Mouse (Mus musculus): ENCODE measurements around the gene Slco3a1. TPM values are rescaled to one million over a fixed set of nuclear protein-coding genes. Genes with fewer than 3 reads are reported as not detected.
"Not testable (repeated sequence)": the region's sequence is repeated elsewhere in the genome, so short reads cannot be mapped to it uniquely, and the experiment has no call there.

Slco3a1 gene
- polyA plus RNA-seq, 1 experiment from 2014 or later = 8.1 TPM

DNA sequence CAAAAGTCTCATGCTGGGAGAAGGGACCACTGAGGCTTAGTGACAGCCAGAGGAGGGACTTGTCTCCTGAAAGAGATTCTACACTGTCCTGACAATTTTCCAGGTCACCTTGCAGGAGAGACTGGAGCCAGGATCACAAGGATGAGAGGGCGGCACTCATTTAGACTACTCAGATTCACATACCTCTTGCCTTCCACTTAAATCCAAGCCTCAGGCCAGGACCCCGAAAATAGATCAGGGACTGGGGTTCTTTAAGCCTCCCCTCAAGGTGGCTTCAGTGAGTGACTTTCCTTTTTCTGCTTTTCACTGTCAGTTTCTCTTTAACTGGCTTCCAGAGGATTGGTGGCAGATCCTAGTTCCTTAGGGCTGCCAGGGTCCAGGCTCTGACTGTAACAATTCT is 133.0 kb downstream of the Slco3a1 start:
- no peak for ATAC-seq
- H3K27ac ChIP-seq = no peak overlapping the region

DNA sequence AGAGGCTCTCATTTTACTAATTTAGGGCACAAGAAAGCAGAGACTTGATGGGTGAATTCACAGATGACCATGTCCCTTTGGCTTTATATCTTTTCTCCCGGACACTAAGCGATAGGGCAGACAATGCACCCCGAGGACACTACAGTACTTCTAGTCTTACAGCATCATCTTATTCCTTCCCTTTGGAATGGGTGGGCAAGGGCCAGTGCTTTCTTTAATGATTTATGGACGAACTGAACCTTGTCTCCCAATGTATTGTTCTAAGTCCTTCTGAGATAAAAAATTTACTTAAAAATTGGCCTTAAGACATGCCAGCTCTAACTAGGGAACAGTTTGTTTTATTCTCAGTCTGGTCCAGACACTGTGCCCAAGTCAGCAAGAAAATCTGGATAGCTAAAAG is 134.9 kb downstream of the Slco3a1 start:
- Histone ChIP-seq H3K27me3 (replicated peaks) (no peaks in the 10 kb centered on the region), H3K4me3 (replicated peaks) (no peak overlapping the region), H3K27ac (no peak overlapping the region), H3K4me1 (replicated peaks) (no peaks in the 10 kb centered on the region; the same call in 1 of the 2 replicates), H3K9me3 (no peaks in the 10 kb centered on the region), H3K36me3 (no peaks in the 10 kb centered on the region), H3K4me2 (replicated peaks) (no peak overlapping the region), H3K9ac (no peak overlapping the region)
- no peak for ATAC-seq
- WGBS = 87% methylated on average over 4 of the region's 4 CpGs

More for the DNA sequence above, 133.0 kb downstream of the Slco3a1 start:
- no peaks in the 10 kb centered on the region; the same call in 1 of the 2 replicates for H3K4me1 ChIP-seq (replicated peaks)
- H3K4me2 ChIP-seq (replicated peaks) = no peak overlapping the region
- no peaks in the 10 kb centered on the region for H3K27me3 ChIP-seq (replicated peaks)
- no peaks in the 10 kb centered on the region for H3K9me3 ChIP-seq
- no peak overlapping the region for H3K9ac ChIP-seq
- H3K36me3 ChIP-seq = no peaks in the 10 kb centered on the region
- no peak overlapping the region for H3K4me3 ChIP-seq (replicated peaks)
- 87% methylated on average over 2 of the region's 2 CpGs for WGBS

DNA sequence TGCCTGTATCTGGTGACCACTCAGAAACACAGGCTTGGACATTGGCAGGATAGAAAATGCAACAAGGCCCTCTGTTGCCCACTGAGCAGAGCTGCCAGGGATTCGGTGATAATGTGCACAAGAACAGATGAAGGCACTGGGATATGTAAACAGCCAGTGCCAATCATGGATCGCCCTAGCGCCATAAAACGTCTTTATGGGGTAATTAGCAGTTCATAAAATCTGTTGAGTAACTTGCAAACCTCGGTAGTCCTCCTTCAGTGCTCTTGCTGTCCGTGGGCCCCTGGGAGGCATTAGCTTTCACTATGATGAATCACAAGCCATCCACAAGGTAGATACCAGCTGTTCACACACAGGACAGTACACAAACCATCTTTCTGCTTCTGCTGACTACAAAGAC is 137.6 kb downstream of the Slco3a1 start:
- Histone ChIP-seq H3K4me3 (replicated peaks) (no peak overlapping the region), H3K27ac (no peak overlapping the region), H3K4me1 (replicated peaks) (no peaks in the 10 kb centered on the region), H3K27me3 (replicated peaks) (no peaks in the 10 kb centered on the region), H3K4me2 (replicated peaks) (no peak overlapping the region), H3K9ac (no peak overlapping the region), H3K36me3 (no peaks in the 10 kb centered on the region), H3K9me3 (no peaks in the 10 kb centered on the region)
- WGBS = 26% methylated on average over 6 of the region's 6 CpGs
- peak; percentile 89 for ATAC-seq

DNA sequence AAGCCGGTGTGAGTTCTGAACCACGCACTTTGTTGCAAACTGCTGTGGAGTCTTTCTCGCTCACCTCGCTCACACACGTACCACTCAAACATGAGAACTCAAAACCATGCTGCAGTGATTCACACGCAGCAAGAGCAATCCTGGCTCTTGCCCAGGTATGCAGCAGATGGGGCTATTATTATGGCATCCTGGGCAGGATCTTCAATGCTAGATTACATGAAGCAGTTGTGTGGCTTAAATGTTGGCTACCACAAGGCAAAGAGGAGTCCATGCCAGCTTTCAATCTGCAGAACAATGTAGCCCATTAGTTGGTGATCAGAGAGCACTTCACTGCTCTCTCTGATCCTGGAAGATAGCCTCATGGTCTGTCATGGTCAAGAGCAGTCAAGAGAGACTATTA is 139.3 kb downstream of the Slco3a1 start:
- ATAC-seq = no peak
- no peaks in the 10 kb centered on the region for H3K36me3 ChIP-seq
- H3K27ac ChIP-seq = no peak overlapping the region
- H3K4me2 ChIP-seq (replicated peaks) = no peak overlapping the region
- no peaks in the 10 kb centered on the region for H3K9me3 ChIP-seq
- WGBS = 95% methylated on average over 6 of the region's 6 CpGs
- no peak overlapping the region for H3K9ac ChIP-seq
- no peaks in the 10 kb centered on the region for H3K27me3 ChIP-seq (replicated peaks)
- H3K4me1 ChIP-seq (replicated peaks) = no peaks in the 10 kb centered on the region
- no peak overlapping the region for H3K4me3 ChIP-seq (replicated peaks)

DNA sequence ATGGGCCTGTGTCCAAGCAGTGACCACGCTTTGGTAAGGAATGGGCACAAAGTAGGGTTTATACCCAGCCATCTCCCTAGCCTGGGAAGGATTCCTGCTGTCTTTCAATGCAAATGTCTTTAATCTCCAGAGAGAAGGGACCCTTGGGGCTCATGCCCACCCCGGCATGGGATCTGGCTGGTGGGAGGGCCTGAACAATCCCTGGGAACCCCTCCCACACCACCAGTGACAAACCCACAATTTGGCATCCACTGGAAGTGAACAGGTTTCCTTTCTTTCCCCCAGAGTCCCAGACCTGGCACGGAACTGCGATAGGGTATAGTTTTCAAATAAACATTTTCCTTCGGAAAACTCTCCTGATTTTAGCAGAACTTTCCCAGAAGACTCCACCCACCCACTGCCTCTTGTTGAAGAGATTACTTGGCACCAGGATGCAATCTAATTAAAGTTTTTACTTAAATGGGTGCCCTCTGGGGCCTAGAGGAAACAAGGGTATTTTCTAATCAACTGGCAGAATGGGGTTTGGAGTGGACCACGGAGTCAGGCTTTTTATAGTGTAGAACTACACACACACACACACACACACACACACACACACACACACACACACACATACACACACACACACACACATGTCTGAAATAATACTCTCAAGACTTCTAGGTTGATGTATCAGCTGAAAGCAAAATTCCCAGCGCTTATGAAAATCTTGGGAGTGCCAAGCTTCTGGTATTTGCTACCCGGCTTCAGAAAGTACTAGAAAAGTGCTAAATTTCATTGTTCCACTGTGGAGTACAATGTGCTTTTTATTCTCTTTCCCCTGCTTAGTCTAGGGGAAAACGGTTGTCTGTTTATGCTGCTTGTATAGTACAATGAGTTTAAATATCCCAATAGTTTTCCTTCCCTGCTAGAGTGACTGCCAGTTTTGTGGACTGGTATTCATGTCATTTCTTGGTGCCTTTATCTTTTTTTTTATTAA is 140.6 kb downstream of the Slco3a1 start:
- H3K9ac ChIP-seq = no peak overlapping the region
- ATAC-seq = no peak
- no peak overlapping the region for H3K27ac ChIP-seq
- 69% methylated on average over 9 of the region's 9 CpGs for WGBS
- no peak overlapping the region for H3K4me2 ChIP-seq (replicated peaks)
- no peaks in the 10 kb centered on the region for H3K27me3 ChIP-seq (replicated peaks)
- H3K4me3 ChIP-seq (replicated peaks) = no peak overlapping the region
- H3K9me3 ChIP-seq = no peaks in the 10 kb centered on the region
- no peaks in the 10 kb centered on the region for H3K36me3 ChIP-seq
- H3K4me1 ChIP-seq (replicated peaks) = no peaks in the 10 kb centered on the region

DNA sequence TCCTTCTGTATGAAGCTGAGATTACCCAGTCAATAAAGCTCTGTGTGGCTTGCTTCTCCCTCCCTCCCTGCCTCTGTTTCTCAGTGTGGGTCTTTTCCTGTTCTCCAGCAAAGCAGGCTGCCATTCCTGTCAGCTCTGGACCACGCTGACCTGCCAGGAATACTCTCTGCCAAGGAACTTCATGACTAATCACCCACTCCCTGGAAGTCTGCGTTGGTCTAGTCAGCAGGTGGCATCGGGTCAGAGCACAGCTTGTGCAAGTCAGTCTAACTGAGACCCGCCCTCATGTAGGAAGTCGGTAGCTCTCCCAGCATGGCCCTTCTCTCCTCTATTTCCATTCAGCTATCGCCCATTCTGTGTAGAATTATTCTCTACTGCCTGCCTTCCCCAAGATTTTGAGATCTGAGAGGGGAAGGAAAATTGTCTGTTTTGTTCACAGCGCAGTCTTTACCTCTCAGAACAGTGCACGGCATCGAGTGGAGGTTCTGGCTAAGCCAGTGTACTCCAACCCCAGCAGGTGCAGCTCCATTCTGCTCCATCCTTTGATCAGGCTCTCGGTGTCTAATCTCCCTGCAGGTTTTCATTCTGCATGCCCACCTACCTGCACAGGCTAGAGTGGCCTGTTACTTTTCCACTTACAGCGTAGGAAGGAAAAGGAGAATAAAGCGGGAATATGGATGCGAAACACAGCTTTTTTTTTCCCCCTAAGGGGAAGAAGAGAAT is 145.8 kb downstream of the Slco3a1 start:
- H3K9ac ChIP-seq = no peak overlapping the region
- WGBS = 63% methylated on average over 13 of the region's 13 CpGs
- no peak for ATAC-seq

DNA sequence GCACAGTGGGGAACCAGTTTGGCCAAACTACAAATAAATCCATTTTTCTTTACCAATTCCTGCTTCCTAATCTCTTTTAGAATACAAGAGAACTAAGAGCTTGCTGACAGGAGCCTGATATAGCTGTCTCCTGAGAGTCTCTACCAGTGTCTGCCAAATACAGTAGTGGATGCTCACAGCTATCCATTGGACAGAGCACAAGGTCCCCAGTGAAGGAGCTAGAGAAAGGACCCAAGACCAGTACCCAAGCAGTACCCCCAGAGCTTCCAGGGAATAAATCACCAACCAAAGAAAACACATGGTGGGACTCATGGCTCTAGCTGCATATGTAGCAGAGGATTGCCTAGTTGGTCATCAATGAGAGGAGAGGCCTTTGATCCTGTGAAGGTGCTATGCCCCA is 146.7 kb downstream of the Slco3a1 start:
- H3K4me3 ChIP-seq (replicated peaks); H3K27ac ChIP-seq; H3K27me3 ChIP-seq (replicated peaks); ATAC-seq; H3K9ac ChIP-seq; H3K9me3 ChIP-seq; H3K4me2 ChIP-seq (replicated peaks); H3K4me1 ChIP-seq (replicated peaks); H3K36me3 ChIP-seq: not testable (repeated sequence)

More for the DNA sequence above, 145.8 kb downstream of the Slco3a1 start:
- Histone ChIP-seq H3K27ac (no peak overlapping the region), H3K36me3 (no peaks in the 10 kb centered on the region), H3K4me1 (replicated peaks) (no peaks in the 10 kb centered on the region), H3K4me3 (replicated peaks) (no peak overlapping the region), H3K4me2 (replicated peaks) (no peak overlapping the region), H3K27me3 (replicated peaks) (no peaks in the 10 kb centered on the region), H3K9me3 (no peaks in the 10 kb centered on the region)

DNA sequence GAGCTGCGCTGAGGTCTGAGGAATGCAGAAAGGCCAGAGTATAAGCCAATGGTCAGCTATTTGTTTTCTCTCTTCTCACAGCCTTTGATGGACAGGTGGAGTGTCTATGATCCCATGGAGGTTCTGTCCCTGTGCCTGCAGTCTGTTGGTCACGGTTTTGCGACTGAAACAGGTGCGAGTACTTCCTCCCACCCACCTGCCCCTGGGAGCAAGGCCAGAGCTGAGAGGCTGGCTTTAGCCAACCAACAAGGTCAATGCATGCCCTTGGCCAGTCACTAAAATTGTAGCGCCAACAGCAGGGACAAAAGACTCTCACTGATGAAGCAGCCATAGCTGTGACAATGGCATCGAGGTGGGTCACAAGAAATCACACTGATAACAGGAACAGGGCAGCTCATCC is 154.9 kb downstream of the Slco3a1 start:
- WGBS = 93% methylated on average over 6 of the region's 6 CpGs
- Histone ChIP-seq H3K9ac (no peak overlapping the region), H3K9me3 (no peaks in the 10 kb centered on the region), H3K4me2 (replicated peaks) (no peak overlapping the region), H3K4me1 (replicated peaks) (no peaks in the 10 kb centered on the region), H3K27ac (no peak overlapping the region), H3K4me3 (replicated peaks) (no peak overlapping the region), H3K36me3 (no peaks in the 10 kb centered on the region), H3K27me3 (replicated peaks) (no peaks in the 10 kb centered on the region)
- ATAC-seq = no peak

DNA sequence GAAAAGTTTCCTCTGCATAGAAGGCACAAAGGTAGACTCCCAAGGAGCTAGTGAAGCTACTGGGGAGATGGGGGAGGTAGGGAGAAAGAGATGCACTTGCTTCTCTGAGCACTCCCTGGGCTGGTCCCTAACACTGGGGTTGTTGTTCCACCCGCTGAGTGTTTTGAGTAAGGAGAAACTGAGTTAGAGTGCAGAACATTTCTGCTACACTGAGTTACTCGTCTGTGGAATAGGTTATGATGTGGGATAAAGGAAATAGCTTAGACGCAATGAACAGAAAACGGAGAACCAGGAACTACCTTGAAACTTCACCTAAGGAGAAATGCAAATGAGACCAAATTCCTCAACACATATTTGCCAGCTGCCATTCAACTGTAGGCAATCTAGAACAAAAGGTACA is 155.4 kb downstream of the Slco3a1 start:
- no peak for ATAC-seq
- no peak overlapping the region for H3K4me3 ChIP-seq (replicated peaks)
- WGBS = 85% methylated on average over 4 of the region's 4 CpGs
- H3K27ac ChIP-seq = no peak overlapping the region
- H3K9ac ChIP-seq = no peak overlapping the region
- H3K9me3 ChIP-seq = no peaks in the 10 kb centered on the region
- H3K27me3 ChIP-seq (replicated peaks) = no peaks in the 10 kb centered on the region
- no peak overlapping the region for H3K4me2 ChIP-seq (replicated peaks)
- H3K4me1 ChIP-seq (replicated peaks) = no peaks in the 10 kb centered on the region
- no peaks in the 10 kb centered on the region for H3K36me3 ChIP-seq

DNA sequence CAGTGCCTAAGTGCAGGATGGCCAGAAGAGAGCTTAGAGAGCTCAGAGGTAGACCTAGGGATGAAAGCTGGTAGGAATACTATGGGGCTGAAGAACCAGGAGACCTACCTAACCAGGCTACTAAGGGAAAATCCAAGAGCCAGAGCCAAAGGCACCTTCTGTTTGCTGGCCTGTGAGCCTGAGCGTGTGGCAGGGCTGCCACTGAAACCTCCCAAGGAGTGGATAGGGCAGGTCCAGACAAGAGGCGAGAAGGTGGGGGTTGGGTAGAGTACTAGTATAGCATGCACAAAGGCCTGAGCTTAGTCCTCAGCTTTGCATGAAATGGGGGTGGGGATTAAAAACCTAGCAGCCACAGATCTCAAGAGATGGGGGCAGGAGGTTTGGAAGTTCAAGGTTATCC is 156.3 kb downstream of the Slco3a1 start:
- Histone ChIP-seq H3K4me3 (replicated peaks) (no peak overlapping the region), H3K4me1 (replicated peaks) (no peaks in the 10 kb centered on the region), H3K9me3 (no peaks in the 10 kb centered on the region), H3K9ac (no peak overlapping the region), H3K36me3 (no peaks in the 10 kb centered on the region), H3K27ac (no peak overlapping the region), H3K27me3 (replicated peaks) (no peaks in the 10 kb centered on the region), H3K4me2 (replicated peaks) (no peak overlapping the region)
- 81% methylated on average over 2 of the region's 2 CpGs for WGBS
- ATAC-seq = no peak

DNA sequence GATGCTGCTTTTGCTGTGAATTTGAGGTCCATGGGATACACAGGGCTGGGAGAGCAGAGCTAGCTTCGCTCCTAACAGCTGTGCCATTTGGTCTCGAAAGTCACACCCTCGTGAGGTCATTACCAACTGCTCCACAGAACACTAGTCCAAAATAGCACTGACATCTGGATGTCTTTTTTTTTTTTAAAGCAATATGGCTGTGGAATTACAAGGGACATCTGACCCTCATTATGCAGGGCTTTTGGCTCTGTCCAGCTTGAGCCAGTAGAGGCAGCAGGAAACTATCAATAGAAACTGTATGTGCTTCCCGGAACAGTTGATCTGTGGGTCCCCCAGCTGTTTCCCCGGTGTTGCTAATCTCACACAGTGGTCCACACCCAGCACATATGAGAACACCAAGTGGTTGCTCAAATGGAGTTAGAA is 163.1 kb downstream of the Slco3a1 start:
- no peaks in the 10 kb centered on the region for H3K9me3 ChIP-seq
- no peaks in the 10 kb centered on the region for H3K27me3 ChIP-seq (replicated peaks)
- H3K9ac ChIP-seq = no peak overlapping the region
- no peak for ATAC-seq
- no peaks in the 10 kb centered on the region for H3K4me1 ChIP-seq (replicated peaks)
- H3K36me3 ChIP-seq = no peaks in the 10 kb centered on the region
- H3K27ac ChIP-seq = no peak overlapping the region
- 70% methylated on average over 5 of the region's 5 CpGs for WGBS
- no peak overlapping the region for H3K4me3 ChIP-seq (replicated peaks)
- H3K4me2 ChIP-seq (replicated peaks) = no peak overlapping the region

DNA sequence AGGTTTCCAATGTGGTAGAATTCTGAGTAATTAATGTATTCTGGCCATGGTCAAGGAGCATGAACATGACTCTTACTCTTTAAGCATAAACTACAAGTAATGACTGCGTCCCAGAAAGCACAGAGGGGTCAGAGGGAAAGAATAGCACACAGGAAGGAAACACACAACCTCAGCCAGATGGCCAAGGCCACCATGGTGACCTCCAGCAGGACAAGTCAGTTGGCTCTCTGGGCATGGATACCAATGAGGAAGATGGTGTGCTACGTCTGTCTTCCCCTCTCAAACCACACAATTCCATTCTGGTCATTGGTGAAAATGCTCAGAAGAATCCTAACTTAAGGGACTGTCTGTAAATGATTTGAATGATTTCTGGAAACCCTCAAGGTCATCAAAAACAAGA is 165.0 kb downstream of the Slco3a1 start:
- Histone ChIP-seq H3K9ac (no peak overlapping the region), H3K9me3 (no peaks in the 10 kb centered on the region), H3K27me3 (replicated peaks) (no peaks in the 10 kb centered on the region), H3K4me2 (replicated peaks) (no peak overlapping the region), H3K36me3 (no peaks in the 10 kb centered on the region), H3K4me3 (replicated peaks) (no peak overlapping the region), H3K4me1 (replicated peaks) (no peaks in the 10 kb centered on the region), H3K27ac (no peak overlapping the region)
- no peak for ATAC-seq
- WGBS = 68% methylated on average over 2 of the region's 2 CpGs
